Mouse (Mus musculus) c-Kit-positive CD71-positive TER-119-negative erythroid progenitor cells, embryonic 14.5 days (primary cell): ENCODE measurements around the gene Thnsl1.
"Not testable (repeated sequence)": the region's sequence is repeated elsewhere in the genome, so short reads cannot be mapped to it uniquely, and the experiment has no call there.

ENCODE experiments used
- DNase-seq: peaks from one replicate; pipeline ENCODE4 v3.0.0-alpha.2; 2013; ENCODE audit warnings: low read depth

Gene Thnsl1

GRCm38 (mm10) chr2:21236846-21237245 is 31.3 kb downstream of the Thnsl1 start:
- DNase-seq = no peak

GRCm38 (mm10) chr2:21244104-21244503 is 38.6 kb downstream of the Thnsl1 start:
- DNase-seq = not testable (repeated sequence)

GRCm38 (mm10) chr2:21244986-21245385 is 39.5 kb downstream of the Thnsl1 start:
- no peak for DNase-seq

- no peak for DNase-seq
Observed at GRCm38 (mm10) chr2:21245477-21246102, 40.1 kb downstream of the Thnsl1 start.

- DNase-seq = no peak
Observed at GRCm38 (mm10) chr2:21253644-21254043, 48.1 kb downstream of the Thnsl1 start.

- DNase-seq = no peak
Observed at GRCm38 (mm10) chr2:21254308-21254707, 48.8 kb downstream of the Thnsl1 start.

- no peak for DNase-seq
Observed at GRCm38 (mm10) chr2:21258281-21258680, 52.8 kb downstream of the Thnsl1 start.

- DNase-seq = no peak
Observed at GRCm38 (mm10) chr2:21259081-21259480, 53.6 kb downstream of the Thnsl1 start.

- DNase-seq = no peak
Observed at GRCm38 (mm10) chr2:21260060-21260459, 54.5 kb downstream of the Thnsl1 start.

GRCm38 (mm10) chr2:21261370-21262006 is 56.0 kb downstream of the Thnsl1 start:
- peak; percentile 36 for DNase-seq

GRCm38 (mm10) chr2:21264031-21264430 is 58.5 kb downstream of the Thnsl1 start:
- no peak for DNase-seq
